Mouse (Mus musculus): ENCODE measurements around the gene Xpc.

DNA sequence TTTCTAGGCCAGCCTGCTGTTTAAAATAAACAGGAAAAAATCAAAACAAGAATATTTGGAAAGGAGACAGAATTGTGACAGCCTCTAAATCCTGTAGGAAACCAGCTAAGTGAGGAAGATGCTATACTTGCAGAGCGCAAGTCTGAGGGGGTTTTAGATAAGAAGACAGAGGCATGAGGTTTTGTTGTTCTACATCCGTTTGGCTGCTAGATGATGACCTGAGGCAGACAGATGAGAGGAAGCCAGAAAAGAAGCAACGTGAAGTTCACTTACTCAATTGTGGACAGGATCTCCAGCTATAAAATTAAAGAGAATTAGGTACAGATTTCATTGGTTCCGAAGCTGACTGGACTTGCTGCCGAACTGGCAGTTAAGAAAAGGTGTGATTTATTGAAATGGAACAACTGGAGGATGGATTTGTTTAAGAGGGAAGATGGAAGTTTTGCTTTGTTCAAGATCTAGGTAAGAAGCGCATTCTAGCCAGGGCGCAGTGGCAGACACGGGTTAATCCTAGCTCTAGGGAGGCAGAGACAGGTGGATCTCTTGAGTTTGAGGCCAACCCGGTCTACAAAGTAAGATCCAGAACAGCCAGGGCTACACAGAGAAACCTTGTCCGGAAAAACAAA lies 838 bp downstream of the Xpc start:
- TF ChIP-seq MAFK (IDR thresholded peaks at IDR 0.05; ENCODE audit: insufficient read depth, low read depth, low read length): no peak
- no peak for TF ChIP-seq CHD2 (IDR thresholded peaks at IDR 0.05; ENCODE audit: low read depth, low read length)
